Mouse (Mus musculus): ENCODE measurements around the gene Slc38a6.

The Slc38a6 gene

GRCm38 (mm10) chr12:73286287-73287092, at the start of gene Slc38a6, which contains the start of gene Trmt5:
TSS of gene Slc38a6 (plus strand) at chr12:73286779.
TSS of gene Trmt5 (minus strand) at chr12:73286710.
- peak; percentile 95 to 96 for DNase-seq

GRCm38 (mm10) chr12:73241960-73242359, 44.6 kb upstream of the Slc38a6 start:
- DNase-seq = no peak

- no peak for DNase-seq
Measured at GRCm38 (mm10) chr12:73245687-73246086, 40.9 kb upstream of the Slc38a6 start.

- DNase-seq = no peak
Measured at GRCm38 (mm10) chr12:73255006-73255405, 31.6 kb upstream of the Slc38a6 start.

- no peak for DNase-seq
Measured at GRCm38 (mm10) chr12:73259269-73259668, 27.3 kb upstream of the Slc38a6 start.

- DNase-seq = no peak
Measured at GRCm38 (mm10) chr12:73260339-73260738, 26.2 kb upstream of the Slc38a6 start.

- no peak for DNase-seq
Measured at GRCm38 (mm10) chr12:73265381-73265978, 21.1 kb upstream of the Slc38a6 start.

- DNase-seq = no peak
Measured at GRCm38 (mm10) chr12:73266597-73266996, 20.0 kb upstream of the Slc38a6 start.

GRCm38 (mm10) chr12:73268497-73268896, 18.1 kb upstream of the Slc38a6 start:
- DNase-seq = no peak

- DNase-seq = no peak
Measured at GRCm38 (mm10) chr12:73269531-73269930, 17.0 kb upstream of the Slc38a6 start.

- no peak for DNase-seq
Measured at GRCm38 (mm10) chr12:73269933-73270332, 16.6 kb upstream of the Slc38a6 start.

GRCm38 (mm10) chr12:73274921-73275320, 11.7 kb upstream of the Slc38a6 start:
- DNase-seq = no peak

GRCm38 (mm10) chr12:73287609-73288008, 1.0 kb downstream of the Slc38a6 start:
- DNase-seq = peak; percentile 60 to 64

GRCm38 (mm10) chr12:73288626-73289025, 2.0 kb downstream of the Slc38a6 start:
- no peak for DNase-seq

- no peak for DNase-seq
Measured at GRCm38 (mm10) chr12:73294884-73295283, 8.3 kb downstream of the Slc38a6 start.

GRCm38 (mm10) chr12:73295505-73296140, 9.0 kb downstream of the Slc38a6 start:
- no peak for DNase-seq

- no peak for DNase-seq
Measured at GRCm38 (mm10) chr12:73298621-73299020, 12.0 kb downstream of the Slc38a6 start.

- DNase-seq = peak; percentile 65 to 73
Measured at GRCm38 (mm10) chr12:73300531-73300930, 14.0 kb downstream of the Slc38a6 start.

- peak; percentile 26 to 69 for DNase-seq
Measured at GRCm38 (mm10) chr12:73304636-73305035, 18.1 kb downstream of the Slc38a6 start.

- DNase-seq = no peak
Measured at GRCm38 (mm10) chr12:73307750-73308149, 21.2 kb downstream of the Slc38a6 start.

- DNase-seq = no peak
Measured at GRCm38 (mm10) chr12:73308711-73309110, 22.1 kb downstream of the Slc38a6 start.

GRCm38 (mm10) chr12:73317706-73318686, 31.4 kb downstream of the Slc38a6 start:
- DNase-seq = no peak
